Mouse (Mus musculus) neural tube, embryonic 15.5 days (tissue): Measurements from ENCODE around the gene Sh3bgr. TPM values are rescaled to one million over a fixed set of nuclear protein-coding genes. Genes with fewer than 3 reads are reported as not detected.

Experiments
- ATAC-seq: fragments of 200-750 bp; cut with Nextera tagmentation; 2 replicates; pipeline ENCODE4 v1.8.0; 2017; ENCODE audit warnings: mild to moderate bottlenecking, moderate TSS enrichment, moderate library complexity; ENCODE audit not compliant: low FRiP score
- H3K27ac ChIP-seq: fragments of 300-500 bp; sonication (generic); replicated peaks from 2 replicates; pipeline ENCODE4 v1.5.1; 2015; ENCODE audit warnings: mild to moderate bottlenecking, inconsistent platforms
- H3K27me3 ChIP-seq: fragments of 300-500 bp; sonication (generic); replicated peaks from 2 replicates; pipeline ENCODE4 v1.6.1; 2015; ENCODE audit warnings: inconsistent platforms
- H3K36me3 ChIP-seq: fragments of 300-500 bp; sonication (generic); 2 replicates; pipeline ENCODE4 v1.6.1; 2015; ENCODE audit warnings: inconsistent platforms
- H3K4me1 ChIP-seq: fragments of 300-500 bp; sonication (generic); 2 replicates; pipeline ENCODE4 v1.6.1; 2015; ENCODE audit warnings: inconsistent platforms
- H3K4me2 ChIP-seq: fragments of 300-500 bp; sonication (generic); 2 replicates; pipeline ENCODE4 v1.6.1; 2015; ENCODE audit warnings: inconsistent platforms, mild to moderate bottlenecking, moderate library complexity
- H3K4me3 ChIP-seq: fragments of 300-500 bp; sonication (generic); replicated peaks from 2 replicates; pipeline ENCODE4 v1.5.1; 2015; ENCODE audit warnings: mild to moderate bottlenecking, inconsistent platforms
- H3K9ac ChIP-seq: fragments of 300-500 bp; sonication (generic); replicated peaks from 2 replicates; pipeline ENCODE4 v1.6.1; 2015; ENCODE audit warnings: mild to moderate bottlenecking, inconsistent platforms
- H3K9me3 ChIP-seq: fragments of 300-500 bp; sonication (generic); replicated peaks from 2 replicates; pipeline ENCODE4 v1.6.1; 2016; ENCODE audit warnings: inconsistent platforms
- WGBS: fragments of 180-500 bp; shearing (Covaris S2); methylation state at CpG from one replicate; pipeline ENCODE4 v1.1.7; 2015; ENCODE audit warnings: mixed read lengths; 5-methylcytosine and 5-hydroxymethylcytosine counted together
- polyA plus RNA-seq: library from polyadenylated mRNA; unstranded; fragments of >200 nt; fragmentation: Nextera tagmentation; extraction: Ambion mirVana; gene quantifications from 2 replicates; pipeline ENCODE4 v1.2.1, GENCODE M21; 2015

The Sh3bgr gene
- polyA plus RNA-seq, 1 experiment from 2014 or later = 6.7 TPM

GRCm38 (mm10) chr16:96165723-96166264 lies 34.5 kb upstream of the Sh3bgr start:
- H3K36me3 ChIP-seq = no peaks in the 10 kb centered on the region
- H3K4me3 ChIP-seq = no peak overlapping the region
- no peak overlapping the region for H3K9ac ChIP-seq
- H3K9me3 ChIP-seq = no peaks in the 10 kb centered on the region
- H3K27me3 ChIP-seq = no peaks in the 10 kb centered on the region
- no peak overlapping the region for H3K4me2 ChIP-seq
- WGBS = 77% methylated on average over 4 of the region's 4 CpGs
- no peaks in the 10 kb centered on the region for H3K4me1 ChIP-seq
- no peak overlapping the region for H3K27ac ChIP-seq
- ATAC-seq = no peak

- H3K4me1 ChIP-seq = no peaks in the 10 kb centered on the region
- no peak overlapping the region for H3K4me3 ChIP-seq
- H3K4me2 ChIP-seq = no peak overlapping the region
- H3K27me3 ChIP-seq = no peaks in the 10 kb centered on the region
- no peak overlapping the region for H3K27ac ChIP-seq
- ATAC-seq = no peak
- H3K9ac ChIP-seq = no peak overlapping the region
- no peaks in the 10 kb centered on the region for H3K36me3 ChIP-seq
- 78% methylated on average over 4 of the region's 4 CpGs for WGBS
- H3K9me3 ChIP-seq = no peaks in the 10 kb centered on the region
Observed at GRCm38 (mm10) chr16:96168837-96169236, 31.4 kb upstream of the Sh3bgr start.

GRCm38 (mm10) chr16:96173648-96174047 lies 26.6 kb upstream of the Sh3bgr start:
- H3K27ac ChIP-seq = no peak overlapping the region
- no peak overlapping the region for H3K4me2 ChIP-seq
- no peak overlapping the region for H3K9ac ChIP-seq
- H3K27me3 ChIP-seq = no peaks in the 10 kb centered on the region
- H3K36me3 ChIP-seq = no peaks in the 10 kb centered on the region
- ATAC-seq = no peak
- H3K4me3 ChIP-seq = no peak overlapping the region
- H3K9me3 ChIP-seq = no peaks in the 10 kb centered on the region
- no peaks in the 10 kb centered on the region for H3K4me1 ChIP-seq
- WGBS = 70% methylated on average over 8 of the region's 8 CpGs

GRCm38 (mm10) chr16:96175399-96175798 lies 24.9 kb upstream of the Sh3bgr start:
- WGBS = 49% methylated on average over 2 of the region's 2 CpGs
- Histone ChIP-seq H3K4me3 (no peak overlapping the region), H3K9me3 (no peaks in the 10 kb centered on the region), H3K4me2 (no peak overlapping the region), H3K27me3 (no peaks in the 10 kb centered on the region), H3K9ac (no peak overlapping the region), H3K36me3 (no peaks in the 10 kb centered on the region), H3K27ac (no peak overlapping the region), H3K4me1 (no peaks in the 10 kb centered on the region)
- ATAC-seq = no peak

GRCm38 (mm10) chr16:96179156-96179555 lies 21.1 kb upstream of the Sh3bgr start:
- Histone ChIP-seq H3K4me3 (no peak overlapping the region), H3K9me3 (no peaks in the 10 kb centered on the region), H3K9ac (no peak overlapping the region), H3K27ac (no peak overlapping the region), H3K4me1 (no peaks in the 10 kb centered on the region), H3K4me2 (no peak overlapping the region), H3K27me3 (no peaks in the 10 kb centered on the region), H3K36me3 (no peaks in the 10 kb centered on the region)
- ATAC-seq = no peak

GRCm38 (mm10) chr16:96187619-96188018 lies 12.6 kb upstream of the Sh3bgr start:
- Histone ChIP-seq H3K9ac (no peak overlapping the region), H3K4me3 (no peak overlapping the region), H3K9me3 (no peaks in the 10 kb centered on the region), H3K36me3 (no peaks in the 10 kb centered on the region), H3K4me2 (no peak overlapping the region), H3K27ac (no peak overlapping the region), H3K27me3 (no peaks in the 10 kb centered on the region), H3K4me1 (peaks cover 14% of the 10 kb centered on the region)
- ATAC-seq = no peak
- 81% methylated on average over 5 of the region's 5 CpGs for WGBS

- WGBS = under 1% methylated on average over 77 of the region's 77 CpGs
Observed at GRCm38 (mm10) chr16:96191531-96192506, 8.4 kb upstream of the Sh3bgr start, which contains the start of gene Lca5l. TSS of gene Lca5l (minus strand) at chr16:96192271.

GRCm38 (mm10) chr16:96200702-96201028 lies 415 bp downstream of the Sh3bgr start:
- 30% methylated on average over 9 of the region's 9 CpGs for WGBS
- no peak overlapping the region for H3K9ac ChIP-seq
- H3K4me3 ChIP-seq = peak overlapping the region; percentile 18
- ATAC-seq = no peak
- no peak overlapping the region for H3K27ac ChIP-seq
- peaks cover 15% of the 10 kb centered on the region for H3K4me1 ChIP-seq
- H3K27me3 ChIP-seq = no peaks in the 10 kb centered on the region
- H3K4me2 ChIP-seq = peak overlapping the region; percentile 54
- no peaks in the 10 kb centered on the region for H3K36me3 ChIP-seq
- no peaks in the 10 kb centered on the region for H3K9me3 ChIP-seq

More at GRCm38 (mm10) chr16:96191531-96192506, 8.4 kb upstream of the Sh3bgr start, which contains the start of gene Lca5l:
- peak; percentile 99 for ATAC-seq
- Histone ChIP-seq H3K4me1 (peaks cover 17% of the 10 kb centered on the region), H3K4me2 (peak within 1 kb of the TSS; percentile 84), H3K9ac (peak within 1 kb of the TSS; percentile 94), H3K4me3 (peak within 1 kb of the TSS; percentile 90), H3K27me3 (no peaks in the 10 kb centered on the region), H3K27ac (peak within 1 kb of the TSS; percentile 90), H3K9me3 (no peaks in the 10 kb centered on the region), H3K36me3 (no peaks in the 10 kb centered on the region)

- WGBS = 72% methylated on average over 11 of the region's 11 CpGs
- Histone ChIP-seq H3K4me3 (no peak overlapping the region), H3K9me3 (no peaks in the 10 kb centered on the region), H3K4me2 (no peak overlapping the region), H3K27ac (no peak overlapping the region), H3K36me3 (no peaks in the 10 kb centered on the region), H3K27me3 (no peaks in the 10 kb centered on the region), H3K9ac (no peak overlapping the region), H3K4me1 (peaks cover 15% of the 10 kb centered on the region)
- no peak for ATAC-seq
Observed at GRCm38 (mm10) chr16:96201485-96202232, 1.4 kb downstream of the Sh3bgr start.

- ATAC-seq = no peak
- H3K4me2 ChIP-seq = no peak overlapping the region
- H3K9me3 ChIP-seq = no peaks in the 10 kb centered on the region
- no peak overlapping the region for H3K27ac ChIP-seq
- H3K27me3 ChIP-seq = no peaks in the 10 kb centered on the region
- H3K9ac ChIP-seq = no peak overlapping the region
- 84% methylated on average over 10 of the region's 10 CpGs for WGBS
- no peaks in the 10 kb centered on the region for H3K36me3 ChIP-seq
- no peak overlapping the region for H3K4me3 ChIP-seq
- H3K4me1 ChIP-seq = no peaks in the 10 kb centered on the region
Observed at GRCm38 (mm10) chr16:96209789-96210188, 9.5 kb downstream of the Sh3bgr start.

GRCm38 (mm10) chr16:96210856-96211255 lies 10.6 kb downstream of the Sh3bgr start:
- Histone ChIP-seq H3K27ac (no peak overlapping the region), H3K4me1 (no peaks in the 10 kb centered on the region), H3K4me2 (no peak overlapping the region), H3K9ac (no peak overlapping the region), H3K27me3 (no peaks in the 10 kb centered on the region), H3K9me3 (no peaks in the 10 kb centered on the region), H3K4me3 (no peak overlapping the region), H3K36me3 (no peaks in the 10 kb centered on the region)
- 90% methylated on average over 7 of the region's 7 CpGs for WGBS
- ATAC-seq = no peak
